Mouse (Mus musculus) forebrain, embryonic 11.5 days (tissue): ENCODE data around the gene Slc18a2. TPM values are rescaled to one million over a fixed set of nuclear protein-coding genes. Genes with fewer than 3 reads are reported as not detected.

Experiments
- ATAC-seq: fragments of 200-750 bp; cut with Nextera tagmentation; replicated peaks from 2 replicates; pipeline ENCODE4 v1.8.0; 2017; ENCODE audit warnings: moderate TSS enrichment; ENCODE audit not compliant: low FRiP score
- DNase-seq: peaks from one replicate; pipeline ENCODE4 v3.0.0-alpha.2; 2017; ENCODE audit warnings: low spot score
- H3K27ac ChIP-seq: fragments of 300-500 bp; sonication (generic); 2 replicates; pipeline ENCODE4 v1.5.1; 2014; ENCODE audit warnings: low read depth, low read length
- H3K27me3 ChIP-seq: fragments of 300-500 bp; sonication (generic); 2 replicates; pipeline ENCODE4 v1.6.1; 2014; ENCODE audit warnings: mild to moderate bottlenecking, low read length, mixed read lengths; ENCODE audit not compliant: control insufficient read depth, insufficient read depth
- H3K36me3 ChIP-seq: fragments of 300-500 bp; sonication (generic); 2 replicates; pipeline ENCODE4 v1.6.1; 2014; ENCODE audit warnings: mild to moderate bottlenecking, low read length, moderate library complexity, mixed read lengths; ENCODE audit not compliant: control insufficient read depth, insufficient read depth
- H3K4me1 ChIP-seq: fragments of 300-500 bp; sonication (generic); replicated peaks from 2 replicates; pipeline ENCODE4 v1.6.1; 2014; ENCODE audit warnings: low read length, mixed read lengths; ENCODE audit not compliant: control insufficient read depth, insufficient read depth
- H3K4me2 ChIP-seq: fragments of 300-500 bp; sonication (generic); 2 replicates; pipeline ENCODE4 v1.6.1; 2014; ENCODE audit warnings: low read depth, mild to moderate bottlenecking, low read length, moderate library complexity, mixed read lengths; ENCODE audit not compliant: severe bottlenecking
- H3K4me3 ChIP-seq: fragments of 300-500 bp; sonication (generic); 2 replicates; pipeline ENCODE4 v1.5.1; 2014; ENCODE audit warnings: low read depth, low read length
- H3K9ac ChIP-seq: fragments of 300-500 bp; sonication (generic); 2 replicates; pipeline ENCODE4 v1.6.1; 2014; ENCODE audit warnings: low read length
- H3K9me3 ChIP-seq: fragments of 300-500 bp; sonication (generic); 2 replicates; pipeline ENCODE4 v1.6.1; 2016; ENCODE audit warnings: low read length, mixed read lengths; ENCODE audit not compliant: control insufficient read depth
- WGBS: fragments of 180-500 bp; shearing (Covaris S2); extraction: QIAGEN DNeasy Blood & Tissue Kit; methylation state at CpG from one replicate; pipeline ENCODE4 v1.1.7; 2014; 5-methylcytosine and 5-hydroxymethylcytosine counted together
- polyA plus RNA-seq: library from polyadenylated mRNA; unstranded; fragments of >200 nt; fragmentation: Nextera tagmentation; extraction: Ambion mirVana; gene quantifications from 2 replicates; pipeline ENCODE4 v1.2.1, GENCODE M21; 2014

The Slc18a2 gene
- 19.3 and 19.7 TPM in 2 replicates for polyA plus RNA-seq

- H3K27me3 ChIP-seq: peaks cover 15% of the 10 kb centered on the region
Observed at GRCm38 (mm10) chr19:59260718-59261442, at the start of gene Slc18a2. Gene Slc18a2 (plus strand): TSS chr19:59260896.

GRCm38 (mm10) chr19:59216891-59217290, 43.8 kb upstream of the Slc18a2 start:
- Histone ChIP-seq H3K4me1 (no peaks in the 10 kb centered on the region), H3K4me2 (no peak overlapping the region), H3K4me3 (no peak overlapping the region), H3K9me3 (no peaks in the 10 kb centered on the region), H3K27ac (no peak overlapping the region), H3K9ac (no peak overlapping the region), H3K36me3 (no peaks in the 10 kb centered on the region), H3K27me3 (no peaks in the 10 kb centered on the region)
- DNase-seq (no peak), ATAC-seq (no peak)
- WGBS: 79% methylated on average over 3 of the region's 3 CpGs

More at GRCm38 (mm10) chr19:59260718-59261442, at the start of gene Slc18a2:
- no peak within 1 kb of the TSS for H3K27ac ChIP-seq
- H3K4me2 ChIP-seq: peak within 1 kb of the TSS; percentile 82
- WGBS: under 1% methylated on average over 54 of the region's 55 CpGs
- DNase-seq (peak; percentile 77), ATAC-seq (peak; percentile 79)
- H3K9me3 ChIP-seq: no peaks in the 10 kb centered on the region
- no peaks in the 10 kb centered on the region for H3K36me3 ChIP-seq
- peaks cover 17% of the 10 kb centered on the region for H3K4me1 ChIP-seq
- H3K4me3 ChIP-seq: peak within 1 kb of the TSS; percentile 40
- H3K9ac ChIP-seq: peak within 1 kb of the TSS; percentile 4

GRCm38 (mm10) chr19:59218991-59219390, 41.7 kb upstream of the Slc18a2 start, which contains the start of gene Kcnk18:
Gene Kcnk18 (plus strand): TSS chr19:59219214.
- Histone ChIP-seq H3K9me3 (no peaks in the 10 kb centered on the region), H3K9ac (no peak within 1 kb of the TSS), H3K27ac (no peak within 1 kb of the TSS), H3K27me3 (no peaks in the 10 kb centered on the region), H3K4me3 (no peak within 1 kb of the TSS), H3K4me2 (no peak within 1 kb of the TSS), H3K36me3 (no peaks in the 10 kb centered on the region), H3K4me1 (no peaks in the 10 kb centered on the region)
- 91% methylated on average over 8 of the region's 8 CpGs for WGBS
- no peak for DNase-seq
- no peak for ATAC-seq

GRCm38 (mm10) chr19:59221131-59221530, 39.6 kb upstream of the Slc18a2 start:
- WGBS: 69% methylated on average over 3 of the region's 3 CpGs
- ATAC-seq: no peak
- no peak overlapping the region for H3K4me2 ChIP-seq
- no peak for DNase-seq
- H3K9ac ChIP-seq: no peak overlapping the region
- no peaks in the 10 kb centered on the region for H3K4me1 ChIP-seq
- no peaks in the 10 kb centered on the region for H3K27me3 ChIP-seq
- H3K4me3 ChIP-seq: no peak overlapping the region
- H3K9me3 ChIP-seq: no peaks in the 10 kb centered on the region
- H3K27ac ChIP-seq: no peak overlapping the region
- H3K36me3 ChIP-seq: no peaks in the 10 kb centered on the region

- Histone ChIP-seq H3K36me3 (no peaks in the 10 kb centered on the region), H3K4me1 (no peaks in the 10 kb centered on the region), H3K27me3 (no peaks in the 10 kb centered on the region), H3K4me3 (no peak overlapping the region), H3K27ac (no peak overlapping the region), H3K9ac (no peak overlapping the region), H3K4me2 (no peak overlapping the region), H3K9me3 (no peaks in the 10 kb centered on the region)
- ATAC-seq (no peak), DNase-seq (no peak)
- 78% methylated on average over 3 of the region's 3 CpGs for WGBS
Observed at GRCm38 (mm10) chr19:59228376-59228775, 32.3 kb upstream of the Slc18a2 start.

GRCm38 (mm10) chr19:59232786-59233185, 27.9 kb upstream of the Slc18a2 start:
- WGBS: 76% methylated on average over 5 of the region's 5 CpGs
- no peak for ATAC-seq
- no peaks in the 10 kb centered on the region for H3K27me3 ChIP-seq
- no peaks in the 10 kb centered on the region for H3K4me1 ChIP-seq
- H3K36me3 ChIP-seq: no peaks in the 10 kb centered on the region
- no peak overlapping the region for H3K4me3 ChIP-seq
- DNase-seq: no peak
- no peaks in the 10 kb centered on the region for H3K9me3 ChIP-seq
- no peak overlapping the region for H3K27ac ChIP-seq
- H3K9ac ChIP-seq: no peak overlapping the region
- H3K4me2 ChIP-seq: no peak overlapping the region

- H3K4me1 ChIP-seq: no peaks in the 10 kb centered on the region
- ATAC-seq (no peak), DNase-seq (no peak)
- H3K9ac ChIP-seq: no peak overlapping the region
- H3K27me3 ChIP-seq: no peaks in the 10 kb centered on the region
- H3K4me3 ChIP-seq: no peak overlapping the region
- no peak overlapping the region for H3K4me2 ChIP-seq
- H3K27ac ChIP-seq: no peak overlapping the region
- no peaks in the 10 kb centered on the region for H3K9me3 ChIP-seq
- H3K36me3 ChIP-seq: no peaks in the 10 kb centered on the region
- 89% methylated on average over 18 of the region's 18 CpGs for WGBS
Observed at GRCm38 (mm10) chr19:59235001-59235400, 25.7 kb upstream of the Slc18a2 start.

GRCm38 (mm10) chr19:59236046-59236445, 24.6 kb upstream of the Slc18a2 start:
- H3K9ac ChIP-seq: no peak overlapping the region
- H3K27ac ChIP-seq: no peak overlapping the region
- H3K36me3 ChIP-seq: no peaks in the 10 kb centered on the region
- H3K4me2 ChIP-seq: no peak overlapping the region
- H3K4me3 ChIP-seq: no peak overlapping the region
- WGBS: 87% methylated on average over 6 of the region's 6 CpGs
- ATAC-seq: no peak
- no peaks in the 10 kb centered on the region for H3K27me3 ChIP-seq
- H3K9me3 ChIP-seq: no peaks in the 10 kb centered on the region
- no peak for DNase-seq
- H3K4me1 ChIP-seq: no peaks in the 10 kb centered on the region

- H3K4me1 ChIP-seq: no peaks in the 10 kb centered on the region
- WGBS: 88% methylated on average over 3 of the region's 3 CpGs
- no peak for ATAC-seq
- H3K27me3 ChIP-seq: no peaks in the 10 kb centered on the region
- no peak overlapping the region for H3K27ac ChIP-seq
- H3K36me3 ChIP-seq: no peaks in the 10 kb centered on the region
- H3K9me3 ChIP-seq: no peaks in the 10 kb centered on the region
- no peak overlapping the region for H3K4me2 ChIP-seq
- no peak overlapping the region for H3K4me3 ChIP-seq
- no peak for DNase-seq
- H3K9ac ChIP-seq: no peak overlapping the region
Observed at GRCm38 (mm10) chr19:59238630-59239029, 22.1 kb upstream of the Slc18a2 start.
